Mouse (Mus musculus) midbrain, embryonic 14.5 days (tissue): ENCODE measurements around the gene Adamts20. TPM values are rescaled to one million over a fixed set of nuclear protein-coding genes. Genes with fewer than 3 reads are reported as not detected.

Source experiments
- ATAC-seq: fragments of 200-750 bp; cut with Nextera tagmentation; 2 replicates; pipeline ENCODE4 v1.8.0; 2017; ENCODE audit warnings: moderate number of reproducible peaks, moderate library complexity; ENCODE audit not compliant: low FRiP score, low TSS enrichment
- DNase-seq: peaks from one replicate; pipeline ENCODE4 v3.0.0-alpha.2; 2015
- H3K27ac ChIP-seq: fragments of 300-500 bp; sonication (generic); replicated peaks from 2 replicates; pipeline ENCODE4 v1.5.1; 2014; ENCODE audit warnings: mild to moderate bottlenecking, low read depth, low read length, moderate library complexity
- H3K27me3 ChIP-seq: fragments of 300-500 bp; sonication (generic); 2 replicates; pipeline ENCODE4 v1.6.1; 2014; ENCODE audit warnings: low read length, control low read depth, mixed read lengths; ENCODE audit not compliant: control insufficient read depth, insufficient read depth
- H3K36me3 ChIP-seq: fragments of 300-500 bp; sonication (generic); 2 replicates; pipeline ENCODE4 v1.6.1; 2014; ENCODE audit warnings: low read length, control low read depth; ENCODE audit not compliant: control insufficient read depth, insufficient read depth
- H3K4me1 ChIP-seq: fragments of 300-500 bp; sonication (generic); 2 replicates; pipeline ENCODE4 v1.6.1; 2014; ENCODE audit warnings: mild to moderate bottlenecking, antibody characterized with exemption, low read length, control low read depth; ENCODE audit not compliant: control insufficient read depth, insufficient read depth
- H3K4me2 ChIP-seq: fragments of 300-500 bp; sonication (generic); 2 replicates; pipeline ENCODE4 v1.6.1; 2014; ENCODE audit warnings: mild to moderate bottlenecking, low read length, moderate library complexity
- H3K4me3 ChIP-seq: fragments of 300-500 bp; sonication (generic); replicated peaks from 2 replicates; pipeline ENCODE4 v1.5.1; 2014; ENCODE audit warnings: low read depth, low read length
- H3K9ac ChIP-seq: fragments of 300-500 bp; sonication (generic); replicated peaks from 2 replicates; pipeline ENCODE4 v1.6.1; 2014; ENCODE audit warnings: mild to moderate bottlenecking, low read length, moderate library complexity
- H3K9me3 ChIP-seq: fragments of 300-500 bp; sonication (generic); 2 replicates; pipeline ENCODE4 v1.6.1; 2016; ENCODE audit warnings: low read length, control low read depth, mixed read lengths; ENCODE audit not compliant: control insufficient read depth
- WGBS: fragments of 180-500 bp; shearing (Covaris S2); extraction: QIAGEN DNeasy Blood & Tissue Kit; methylation state at CpG from one replicate; pipeline ENCODE4 v1.1.7; 2014; 5-methylcytosine and 5-hydroxymethylcytosine counted together
- polyA plus RNA-seq: library from polyadenylated mRNA; unstranded; fragments of >200 nt; fragmentation: Nextera tagmentation; extraction: Ambion mirVana; gene quantifications from 2 replicates; pipeline ENCODE4 v1.2.1, GENCODE M21; 2014

Adamts20 gene
- polyA plus RNA-seq, 1 experiment from 2014 or later = 3.5 TPM

- 77% methylated on average over 2 of the region's 2 CpGs for WGBS
- no peak for DNase-seq
- no peak overlapping the region for H3K4me3 ChIP-seq
These were observed 220.9 kb downstream of the Adamts20 start for GRCm38 (mm10) chr15:94244336-94244735.

DNA sequence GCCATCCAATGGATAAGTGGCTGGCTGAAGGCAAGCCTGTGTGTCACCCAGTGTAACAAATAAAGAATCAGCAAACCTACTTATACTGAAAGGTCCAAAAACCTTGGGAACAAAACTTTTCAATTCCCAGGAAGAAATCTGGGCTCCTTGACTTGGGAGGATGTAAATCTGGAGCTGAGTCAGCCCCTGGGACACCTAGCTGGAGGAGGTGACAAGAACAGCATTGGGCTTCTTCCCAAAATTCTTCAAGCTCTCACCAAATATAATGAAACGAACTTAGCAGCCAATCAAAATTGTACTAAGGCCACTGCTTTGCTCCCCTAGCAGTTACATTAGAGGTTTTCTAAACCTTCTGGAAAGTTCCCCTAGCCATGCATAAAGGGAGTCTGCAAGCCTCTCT lies 223.1 kb downstream of the Adamts20 start:
- no peak overlapping the region for H3K27ac ChIP-seq
- no peak overlapping the region for H3K4me3 ChIP-seq
- H3K27me3 ChIP-seq = no peaks in the 10 kb centered on the region
- no peaks in the 10 kb centered on the region for H3K36me3 ChIP-seq
- no peak overlapping the region for H3K4me2 ChIP-seq
- no peaks in the 10 kb centered on the region for H3K9me3 ChIP-seq
- no peak overlapping the region for H3K9ac ChIP-seq
- ATAC-seq (no peak), DNase-seq (no peak)
- H3K4me1 ChIP-seq = no peaks in the 10 kb centered on the region
- WGBS = 93% methylated on average over 1 of the region's 1 CpGs

More at GRCm38 (mm10) chr15:94244336-94244735, 220.9 kb downstream of the Adamts20 start:
- no peak overlapping the region for H3K27ac ChIP-seq
- no peak for ATAC-seq
- H3K4me1 ChIP-seq = no peaks in the 10 kb centered on the region
- no peak overlapping the region for H3K9ac ChIP-seq
- H3K9me3 ChIP-seq = no peaks in the 10 kb centered on the region
- no peaks in the 10 kb centered on the region for H3K36me3 ChIP-seq
- H3K27me3 ChIP-seq = no peaks in the 10 kb centered on the region
- H3K4me2 ChIP-seq = no peak overlapping the region

- Histone ChIP-seq H3K27ac (no peak overlapping the region), H3K36me3 (no peaks in the 10 kb centered on the region), H3K27me3 (no peaks in the 10 kb centered on the region), H3K4me1 (no peaks in the 10 kb centered on the region), H3K9me3 (no peaks in the 10 kb centered on the region), H3K4me3 (no peak overlapping the region), H3K9ac (no peak overlapping the region), H3K4me2 (no peak overlapping the region)
- 79% methylated on average over 4 of the region's 4 CpGs for WGBS
- no peak for ATAC-seq
- DNase-seq = no peak
These were observed 225.6 kb downstream of the Adamts20 start for GRCm38 (mm10) chr15:94239637-94240036.

GRCm38 (mm10) chr15:94239127-94239526 lies 226.1 kb downstream of the Adamts20 start:
- H3K36me3 ChIP-seq = no peaks in the 10 kb centered on the region
- WGBS = 90% methylated on average over 6 of the region's 6 CpGs
- no peaks in the 10 kb centered on the region for H3K4me1 ChIP-seq
- H3K27ac ChIP-seq = no peak overlapping the region
- no peaks in the 10 kb centered on the region for H3K9me3 ChIP-seq
- no peak for DNase-seq
- no peak overlapping the region for H3K4me2 ChIP-seq
- no peak for ATAC-seq
- H3K9ac ChIP-seq = no peak overlapping the region
- H3K4me3 ChIP-seq = no peak overlapping the region
- H3K27me3 ChIP-seq = no peaks in the 10 kb centered on the region

DNA sequence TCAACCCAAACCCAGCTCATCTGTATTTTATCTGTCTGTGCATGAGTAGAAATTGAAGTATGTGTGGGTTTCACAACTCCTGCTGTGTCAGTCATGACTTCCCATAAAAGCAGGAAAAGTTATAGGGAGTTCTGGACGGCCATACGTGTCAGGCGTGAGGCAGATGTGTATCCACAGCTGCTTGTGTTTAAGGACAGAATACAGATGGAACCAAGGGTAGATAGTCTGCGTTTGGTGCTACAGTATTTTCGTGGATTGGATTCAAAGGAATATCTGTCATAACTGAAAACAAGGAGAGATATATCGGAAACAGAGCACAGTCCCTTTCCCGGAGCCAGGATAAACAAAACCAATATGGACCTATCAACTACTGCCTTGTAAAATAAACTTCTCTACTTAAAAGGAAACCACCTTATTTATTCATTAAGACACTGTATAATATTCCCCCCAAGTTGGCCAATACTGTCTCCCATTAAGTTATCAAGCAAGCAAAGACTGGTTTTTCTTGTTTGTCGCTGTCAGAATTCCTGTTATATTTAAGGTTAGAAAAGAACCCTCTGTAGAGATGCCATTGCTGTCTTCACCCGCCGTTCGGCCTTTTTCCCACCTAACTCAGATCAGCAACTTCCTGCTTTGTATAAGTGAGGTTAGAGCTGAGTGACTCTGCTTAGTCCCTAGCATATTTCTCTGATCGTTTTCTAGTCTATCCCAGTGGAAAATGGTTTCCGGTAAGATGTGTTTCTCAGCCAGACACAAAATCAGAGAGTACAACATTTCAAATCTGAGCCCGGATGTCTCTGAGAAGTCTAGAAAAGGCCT lies 227.0 kb downstream of the Adamts20 start:
- no peak for ATAC-seq
- H3K36me3 ChIP-seq = no peaks in the 10 kb centered on the region
- H3K9ac ChIP-seq = no peak overlapping the region
- H3K9me3 ChIP-seq = no peaks in the 10 kb centered on the region
- H3K4me1 ChIP-seq = no peaks in the 10 kb centered on the region
- DNase-seq = no peak
- no peak overlapping the region for H3K27ac ChIP-seq
- no peak overlapping the region for H3K4me2 ChIP-seq
- 92% methylated on average over 14 of the region's 14 CpGs for WGBS
- no peak overlapping the region for H3K4me3 ChIP-seq
- no peaks in the 10 kb centered on the region for H3K27me3 ChIP-seq

- DNase-seq (no peak), ATAC-seq (no peak)
- 83% methylated on average over 2 of the region's 2 CpGs for WGBS
These were observed 228.5 kb downstream of the Adamts20 start for GRCm38 (mm10) chr15:94236726-94237125.

GRCm38 (mm10) chr15:94236121-94236520 lies 229.1 kb downstream of the Adamts20 start:
- Histone ChIP-seq H3K4me1 (no peaks in the 10 kb centered on the region), H3K9me3 (no peaks in the 10 kb centered on the region), H3K9ac (no peak overlapping the region), H3K4me3 (no peak overlapping the region), H3K4me2 (no peak overlapping the region), H3K27me3 (no peaks in the 10 kb centered on the region), H3K36me3 (no peaks in the 10 kb centered on the region), H3K27ac (no peak overlapping the region)
- WGBS = 92% methylated on average over 3 of the region's 3 CpGs
- no peak for ATAC-seq
- DNase-seq = no peak

More at GRCm38 (mm10) chr15:94236726-94237125, 228.5 kb downstream of the Adamts20 start:
- Histone ChIP-seq H3K27ac (no peak overlapping the region), H3K27me3 (no peaks in the 10 kb centered on the region), H3K36me3 (no peaks in the 10 kb centered on the region), H3K4me3 (no peak overlapping the region), H3K4me1 (no peaks in the 10 kb centered on the region), H3K4me2 (no peak overlapping the region), H3K9ac (no peak overlapping the region), H3K9me3 (no peaks in the 10 kb centered on the region)

DNA sequence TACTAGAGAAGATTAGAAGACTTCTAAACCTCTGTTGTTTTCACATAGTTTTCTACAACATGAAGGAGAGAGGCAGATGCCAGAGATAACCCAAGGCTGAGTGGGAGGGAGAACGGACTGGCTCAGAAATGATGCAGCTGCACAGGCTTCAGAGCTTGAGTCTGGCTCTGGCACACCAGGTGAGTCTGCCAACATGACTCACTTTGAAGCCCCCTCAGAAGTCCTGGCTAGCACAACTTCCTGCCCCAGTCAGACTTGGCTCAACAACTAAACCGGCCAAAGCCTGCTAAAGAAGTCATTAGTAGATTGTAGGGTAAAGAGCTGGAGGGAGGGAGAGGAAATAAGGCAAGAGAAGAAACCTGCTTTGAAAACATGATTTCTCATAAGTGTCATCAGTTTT lies 230.0 kb downstream of the Adamts20 start:
- no peak for ATAC-seq
- H3K4me3 ChIP-seq = no peak overlapping the region
- H3K9ac ChIP-seq = no peak overlapping the region
- H3K4me1 ChIP-seq = no peaks in the 10 kb centered on the region
- H3K4me2 ChIP-seq = no peak overlapping the region
- H3K36me3 ChIP-seq = no peaks in the 10 kb centered on the region
- no peak for DNase-seq
- H3K27ac ChIP-seq = no peak overlapping the region
- H3K9me3 ChIP-seq = no peaks in the 10 kb centered on the region
- 92% methylated on average over 2 of the region's 2 CpGs for WGBS
- H3K27me3 ChIP-seq = no peaks in the 10 kb centered on the region

GRCm38 (mm10) chr15:94231246-94231645 lies 234.0 kb downstream of the Adamts20 start:
- WGBS = 61% methylated on average over 5 of the region's 5 CpGs
- H3K9me3 ChIP-seq = no peaks in the 10 kb centered on the region
- no peak overlapping the region for H3K4me2 ChIP-seq
- H3K4me1 ChIP-seq = no peaks in the 10 kb centered on the region
- H3K27me3 ChIP-seq = no peaks in the 10 kb centered on the region
- DNase-seq = no peak
- no peaks in the 10 kb centered on the region for H3K36me3 ChIP-seq
- no peak overlapping the region for H3K27ac ChIP-seq
- no peak overlapping the region for H3K4me3 ChIP-seq
- H3K9ac ChIP-seq = no peak overlapping the region
- ATAC-seq = no peak
